10 mouse cellular contexts compared by ENCODE assay signal in genomic region chr19:16214946-16215345, GRCm38 (mm10).
DNase-seq lines count a peak whose midpoint lies in the region; ATAC-seq and TF ChIP-seq lines count a peak whose summit lies in the region.
"Had no signal": no experiment of that assay in that cellular context is flagged by ENCODE, and none has a peak within 500 bp of the region (broad histone marks: within the 10 kb centered on the region; RNA-seq: fewer than 3 reads in every experiment).

No protein-coding gene starts in this region.

- DNase-seq in kidney, adult 11 months, result peak; percentile 75
- DNase-seq in kidney, adult 9 months, result peak; percentile 80
- peak; percentile 24 for DNase-seq in ovary, postnatal 10 days (ENCODE audit: low spot score)
- DNase-seq in retina, postnatal 1 day, result no peak
- DNase-seq in cerebellum, adult 8-10 months, result no peak
- DNase-seq: liver, postnatal 0 days; right cerebral cortex, postnatal 4 days had no signal

- H3K9ac ChIP-seq in kidney, embryonic 15.5 days, result no peak overlapping the region
- H3K9ac ChIP-seq: liver, postnatal 0 days had no signal

- peaks cover 8% of the 10 kb centered on the region for H3K36me3 ChIP-seq in kidney, embryonic 15.5 days

- H3K4me2 ChIP-seq in kidney, embryonic 15.5 days, result no peak overlapping the region

- H3K27ac ChIP-seq in kidney, embryonic 15.5 days, result no peak overlapping the region
- peak overlapping the region; percentile 56; the same call in 1 of the 2 replicates for H3K27ac ChIP-seq in cortical plate, adult 2 months (ENCODE audit: insufficient read depth, low read length)

- H3K4me3 ChIP-seq in kidney, embryonic 15.5 days (replicated peaks), result no peak overlapping the region
- no peak overlapping the region for H3K4me3 ChIP-seq in cortical plate, adult 2 months (ENCODE audit: insufficient read depth, low read length)

- WGBS in kidney, embryonic 15.5 days, result 71% methylated on average over 6 of the region's 6 CpGs

- ATAC-seq in kidney, embryonic 15.5 days (replicated peaks; ENCODE audit: low FRiP score), result no peak
- no peak for ATAC-seq in megakaryocyte-erythroid progenitor cell, adult 5-6 weeks (replicated peaks; ENCODE audit: low FRiP score, low TSS enrichment, poor library complexity, severe bottlenecking)
- ATAC-seq: liver, postnatal 0 days had no signal

- 0 out of 2 replicates have a peak, but pooled peaks cover 6% of the 10 kb centered on the region for H3K4me1 ChIP-seq in kidney, embryonic 15.5 days
- peaks cover 7% of the 10 kb centered on the region for H3K4me1 ChIP-seq in cortical plate, adult 2 months (ENCODE audit: control insufficient read depth, insufficient read depth, low read length)

- no peaks in the 10 kb centered on the region for H3K27me3 ChIP-seq in kidney, embryonic 15.5 days

- TF ChIP-seq CTCF in cortical plate, adult 2 months (IDR thresholded peaks at IDR 0.05; ENCODE audit: extremely low read depth, insufficient read depth, low read length), result no peak

- no peak for TF ChIP-seq POLR2A in cortical plate, adult 2 months (IDR thresholded peaks at IDR 0.05; ENCODE audit: extremely low read depth, insufficient read depth, low read length)

- no peaks in the 10 kb centered on the region for H3K9me3 ChIP-seq in kidney, embryonic 15.5 days (replicated peaks)

Comparison
In these comparisons a context has a peak if more than half of its experiments do, and no peak if none do; other contexts are left out.
1. DNase-seq: peak in kidney, adult 11 months (single experiment), kidney, adult 9 months (single experiment) and ovary, postnatal 10 days (single experiment); none in retina, postnatal 1 day (single experiment) and cerebellum, adult 8-10 months (single experiment).